Mouse (Mus musculus) lung, adult 2 months (tissue): Measurements from ENCODE around the gene Gm49425. TPM values are rescaled to one million over a fixed set of nuclear protein-coding genes. Genes with fewer than 3 reads are reported as not detected.

ENCODE experiments used
- DNase-seq: peaks from one replicate; pipeline ENCODE4 v3.0.0; 2022
- H3K4me1 ChIP-seq: fragments of 200-500 bp; 2 replicates; pipeline ENCODE4 v1.6.1; 2011; ENCODE audit warnings: low read length; ENCODE audit not compliant: control insufficient read depth, insufficient read depth
- H3K4me3 ChIP-seq: fragments of 200-500 bp; replicated peaks from 2 replicates; pipeline ENCODE3; 2011; ENCODE audit warnings: low read depth, mild to moderate bottlenecking, control low read depth, low read length; ENCODE audit errors: extremely low read depth
- CTCF ChIP-seq: fragments of 200-500 bp; IDR thresholded peaks from 2 replicates; pipeline ENCODE4 v1.5.1; 2011; ENCODE audit warnings: mild to moderate bottlenecking, low read length, control low read depth; ENCODE audit not compliant: insufficient read depth
- POLR2A ChIP-seq: fragments of 200-500 bp; IDR thresholded peaks from 2 replicates; pipeline ENCODE4 v1.6.1; 2011; ENCODE audit warnings: low read depth, mild to moderate bottlenecking, control low read depth, low read length, borderline replicate concordance; ENCODE audit errors: extremely low read depth
- WGBS: fragments of 180-500 bp; shearing (Covaris S2); methylation state at CpG from one replicate; pipeline ENCODE4 v1.1.7; 2018; 5-methylcytosine and 5-hydroxymethylcytosine counted together
- polyA plus RNA-seq: library from polyadenylated mRNA; depleted of rRNA; stranded (reverse); fragments of >200 nt; gene quantifications from 2 replicates; pipeline ENCODE4 v1.2.3, GENCODE M21; 2012; rRNA removed

Gene Gm49425
- polyA plus RNA-seq, 1 experiment, result not detected

DNA sequence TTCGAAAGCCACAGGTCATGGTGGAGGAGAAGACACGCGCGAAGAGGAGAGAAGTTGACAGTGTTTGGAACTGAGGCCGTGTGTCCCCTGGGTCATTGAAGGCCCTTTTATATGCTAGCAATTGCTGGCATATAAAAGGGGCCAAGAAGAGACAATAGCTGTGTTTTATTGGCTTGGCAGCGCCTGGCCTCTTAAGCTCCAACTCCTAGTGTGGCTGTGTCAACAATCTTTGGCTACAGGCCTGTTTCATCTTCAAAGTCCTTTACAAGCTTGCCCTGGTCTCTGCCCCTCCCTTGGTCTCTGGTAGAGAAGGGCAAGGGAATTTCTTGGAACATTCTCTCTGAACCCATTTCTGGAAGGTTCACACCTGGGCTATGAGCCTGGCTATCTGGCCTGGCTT is 25.6 kb downstream of the Gm49425 start, which contains the start of gene Krt83:
TSS of gene Krt83 (minus strand) at position 82 of the 400 bp plus-strand sequence.
- DNase-seq, result no peak
- H3K4me1 ChIP-seq, result no peaks in the 10 kb centered on the region
- TF ChIP-seq POLR2A (no peak), CTCF (no peak)
- 67% methylated on average over 6 of the region's 6 CpGs for WGBS
- H3K4me3 ChIP-seq, result no peak within 1 kb of the TSS

DNA sequence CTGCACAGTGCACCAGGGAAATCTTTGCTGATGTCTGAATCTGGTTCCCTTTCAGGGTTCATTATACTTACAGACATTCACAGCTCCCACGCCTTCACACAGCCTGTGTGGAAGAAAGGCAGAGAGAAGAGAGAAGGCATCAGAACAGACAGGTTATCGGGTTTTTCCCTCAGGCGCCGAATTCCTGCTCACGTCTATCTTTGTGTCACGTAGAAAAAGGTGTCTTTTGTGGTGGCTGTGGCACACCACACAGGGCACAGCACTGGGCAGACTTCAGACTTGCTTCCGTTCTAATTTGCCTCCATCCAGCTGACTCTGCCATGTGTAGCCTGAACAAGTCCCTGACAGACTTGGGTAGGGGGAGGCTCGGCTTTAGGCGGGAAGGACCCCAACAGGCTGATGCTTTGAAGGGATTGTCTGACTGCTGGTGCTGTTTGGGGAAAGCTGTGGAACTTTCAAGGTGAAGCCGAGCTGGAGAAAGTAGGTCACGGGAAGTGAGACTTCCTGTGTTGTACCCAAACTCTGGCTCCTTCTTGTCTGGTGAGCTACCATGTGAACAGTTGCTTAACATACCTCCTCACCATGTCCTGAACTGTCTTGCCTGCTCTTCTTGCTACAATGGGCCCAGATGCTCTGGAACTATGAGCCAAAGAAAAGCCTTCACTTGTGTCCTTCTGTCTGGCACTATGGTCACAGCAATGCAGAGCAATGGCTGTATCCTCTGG is 31.0 kb downstream of the Gm49425 start:
- 74% methylated on average over 11 of the region's 11 CpGs for WGBS
- no peak for TF ChIP-seq CTCF
- no peak for TF ChIP-seq POLR2A
- H3K4me1 ChIP-seq, result no peaks in the 10 kb centered on the region
- DNase-seq, result no peak
- H3K4me3 ChIP-seq, result no peak overlapping the region

DNA sequence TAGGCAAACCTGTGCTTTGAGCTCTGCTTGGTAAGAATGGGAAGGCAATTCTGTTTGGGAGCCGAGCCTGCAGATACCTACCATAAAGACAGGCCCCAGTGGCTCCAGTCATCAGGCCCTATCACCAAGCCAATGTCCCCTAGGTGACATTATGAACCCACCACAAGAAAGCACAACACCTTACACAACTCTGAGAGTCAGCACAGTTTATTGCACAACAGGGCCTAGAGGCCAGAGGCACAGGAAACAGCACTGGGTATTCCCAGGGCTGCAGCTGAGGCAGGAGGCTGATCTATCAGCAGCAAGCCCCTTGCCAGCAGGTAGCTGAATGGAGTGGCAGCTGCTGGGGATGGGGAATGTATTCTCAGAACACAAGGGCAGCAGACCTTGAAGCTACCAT is 32.1 kb downstream of the Gm49425 start:
- TF ChIP-seq CTCF (no peak), POLR2A (no peak)

GRCm38 (mm10) chr15:101483646-101484045 is 33.4 kb downstream of the Gm49425 start:
- DNase-seq, result no peak
- no peak for TF ChIP-seq POLR2A
- no peak for TF ChIP-seq CTCF
- Histone ChIP-seq H3K4me3 (no peak overlapping the region), H3K4me1 (no peaks in the 10 kb centered on the region)
- WGBS, result 73% methylated on average over 1 of the region's 1 CpGs

More for the DNA sequence above, 32.1 kb downstream of the Gm49425 start:
- DNase-seq, result no peak
- H3K4me3 ChIP-seq, result no peak overlapping the region
- H3K4me1 ChIP-seq, result no peaks in the 10 kb centered on the region
- 96% methylated on average over 1 of the region's 1 CpGs for WGBS

- no peak overlapping the region for H3K4me3 ChIP-seq
- H3K4me1 ChIP-seq, result no peaks in the 10 kb centered on the region
- no peak for TF ChIP-seq CTCF
- TF ChIP-seq POLR2A, result no peak
- DNase-seq, result no peak
- 30% methylated on average over 4 of the region's 4 CpGs for WGBS
Observed at GRCm38 (mm10) chr15:101482056-101482455, 35.0 kb downstream of the Gm49425 start.

DNA sequence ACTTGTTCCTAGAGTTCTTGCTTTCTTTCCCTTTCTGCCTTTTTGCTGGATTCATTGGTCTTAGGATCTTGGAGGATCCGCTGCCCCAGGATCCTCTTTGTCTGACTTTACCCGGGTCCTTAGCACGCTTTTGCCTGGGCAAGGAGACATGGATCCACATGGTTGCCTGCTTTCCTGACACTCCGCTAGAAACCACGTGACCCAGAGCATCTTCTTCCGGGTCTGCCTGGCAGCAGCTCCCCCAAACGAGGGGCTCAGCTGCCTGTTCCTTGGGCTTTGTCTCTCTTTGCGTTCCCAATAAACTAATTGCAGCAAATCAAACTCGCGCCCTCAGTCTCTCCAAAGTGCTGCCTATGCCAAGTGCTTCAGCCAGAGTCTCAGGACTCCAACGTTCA is 37.4 kb downstream of the Gm49425 start:
- 36% methylated on average over 11 of the region's 11 CpGs for WGBS

GRCm38 (mm10) chr15:101479007-101479665 is 37.9 kb downstream of the Gm49425 start:
- Histone ChIP-seq H3K4me3 (peak overlapping the region; percentile 1), H3K4me1 (no peaks in the 10 kb centered on the region)
- TF ChIP-seq CTCF (no peak), POLR2A (no peak)
- DNase-seq, result peak; percentile 50
- WGBS, result 6% methylated on average over 31 of the region's 31 CpGs

More for the DNA sequence above, 37.4 kb downstream of the Gm49425 start:
- DNase-seq, result no peak
- TF ChIP-seq POLR2A (no peak), CTCF (no peak)
- no peaks in the 10 kb centered on the region for H3K4me1 ChIP-seq
- no peak overlapping the region for H3K4me3 ChIP-seq

DNA sequence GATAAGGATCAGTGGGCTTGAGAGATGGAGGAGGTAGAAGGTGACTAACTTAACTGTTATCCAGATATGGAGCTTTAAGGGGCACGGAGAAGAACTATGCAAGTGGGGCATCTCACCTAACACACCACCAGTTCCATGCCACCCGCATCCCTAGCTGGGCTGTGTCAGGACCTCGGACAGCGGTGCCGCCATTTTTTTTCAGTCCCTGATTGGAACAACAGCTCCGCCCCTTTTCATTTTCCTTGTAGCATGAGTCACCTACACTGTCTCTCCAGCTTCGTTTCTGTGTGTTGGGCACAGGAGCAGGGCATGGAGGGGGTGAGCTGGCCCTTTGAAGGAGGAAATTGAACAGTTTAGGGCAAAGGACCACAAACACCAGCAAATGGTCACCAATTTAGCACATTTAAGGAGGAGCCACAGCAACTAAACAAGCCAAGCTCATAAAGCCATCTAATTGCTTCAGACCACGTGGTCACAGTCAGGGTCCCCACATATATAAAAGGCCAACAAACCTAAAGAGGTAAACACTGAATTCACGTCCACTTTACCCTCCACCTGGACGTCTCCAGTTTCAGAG is 44.0 kb downstream of the Gm49425 start, which contains the start of gene Krt86:
TSS of gene Krt86 (plus strand) at position 527 of the 577 bp plus-strand sequence.
- no peak for DNase-seq
- no peak for TF ChIP-seq POLR2A
- TF ChIP-seq CTCF, result no peak
- 25% methylated on average over 10 of the region's 10 CpGs for WGBS
- Histone ChIP-seq H3K4me3 (no peak within 1 kb of the TSS), H3K4me1 (no peaks in the 10 kb centered on the region)

- 60% methylated on average over 4 of the region's 4 CpGs for WGBS
Observed at GRCm38 (mm10) chr15:101469093-101469492, 48.0 kb downstream of the Gm49425 start.

More at GRCm38 (mm10) chr15:101469093-101469492, 48.0 kb downstream of the Gm49425 start:
- no peaks in the 10 kb centered on the region for H3K4me1 ChIP-seq
- DNase-seq, result no peak
- TF ChIP-seq CTCF (no peak), POLR2A (no peak)
- no peak overlapping the region for H3K4me3 ChIP-seq

Other genes with a start within 250 kb of the Gm49425 start
- gene Atg101, start 233.0 kb downstream of the Gm49425 start, polyA plus RNA-seq, result 36.1 and 38.6 TPM in 2 replicates
- 35.1 and 39.4 TPM in 2 replicates for gene 6030408B16Rik, start 224.0 kb downstream of the Gm49425 start, polyA plus RNA-seq
- 130 and 155 TPM in 2 replicates for gene Krt80, start 147.1 kb downstream of the Gm49425 start, polyA plus RNA-seq
- 136 and 143 TPM in 2 replicates for gene Krt7, start 106.2 kb downstream of the Gm49425 start, polyA plus RNA-seq
- gene Krt87, start 78.5 kb downstream of the Gm49425 start, polyA plus RNA-seq, result 0.24 and 0.44 TPM in 2 replicates
- gene Krt88, start 69.5 kb downstream of the Gm49425 start, polyA plus RNA-seq, result not detected in 2 replicates
- not detected in 2 replicates for gene Krt81, start 53.5 kb downstream of the Gm49425 start, polyA plus RNA-seq
- 0.09 and 0.12 TPM in 2 replicates for gene Krt86, start 43.8 kb downstream of the Gm49425 start, polyA plus RNA-seq
- 0.06 and 0.25 TPM in 2 replicates for gene Krt83, start 25.7 kb downstream of the Gm49425 start, polyA plus RNA-seq
- 0.13 TPM in 1 of 2 replicates, not detected in the other for gene Krt84, start 15.6 kb upstream of the Gm49425 start, polyA plus RNA-seq
- not detected in 2 replicates for gene Krt82, start 33.4 kb upstream of the Gm49425 start, polyA plus RNA-seq
- 0.22 TPM in 1 of 2 replicates, not detected in the other for gene Krt90, start 45.7 kb upstream of the Gm49425 start, polyA plus RNA-seq
- gene Krt75, start 56.6 kb upstream of the Gm49425 start, polyA plus RNA-seq, result 0.14 TPM in 1 of 2 replicates, not detected in the other
- gene Gm5414, start 110.9 kb upstream of the Gm49425 start, polyA plus RNA-seq, result not detected in 2 replicates
- gene Gm5478, start 130.1 kb upstream of the Gm49425 start, polyA plus RNA-seq, result not detected in 2 replicates
- 1.5 TPM in 1 of 2 replicates, not detected in the other for gene Krt6b, start 163.0 kb upstream of the Gm49425 start, polyA plus RNA-seq
- 7.3 TPM in 1 of 2 replicates, not detected in the other for gene Krt6a, start 177.0 kb upstream of the Gm49425 start, polyA plus RNA-seq
- gene Krt5, start 195.6 kb upstream of the Gm49425 start, polyA plus RNA-seq, result 0.79 and 103 TPM in 2 replicates
- gene Krt71, start 225.8 kb upstream of the Gm49425 start, polyA plus RNA-seq, result not detected in 2 replicates